Mouse (Mus musculus): ENCODE results near the gene Fndc3b. TPM values are rescaled to one million over a fixed set of nuclear protein-coding genes. Genes with fewer than 3 reads are reported as not detected.
"Not testable (repeated sequence)": the region's sequence is repeated elsewhere in the genome, so short reads cannot be mapped to it uniquely, and the experiment has no call there.

Gene Fndc3b
- polyA plus RNA-seq, 1 experiment from 2014 or later: 20.3 TPM

DNA sequence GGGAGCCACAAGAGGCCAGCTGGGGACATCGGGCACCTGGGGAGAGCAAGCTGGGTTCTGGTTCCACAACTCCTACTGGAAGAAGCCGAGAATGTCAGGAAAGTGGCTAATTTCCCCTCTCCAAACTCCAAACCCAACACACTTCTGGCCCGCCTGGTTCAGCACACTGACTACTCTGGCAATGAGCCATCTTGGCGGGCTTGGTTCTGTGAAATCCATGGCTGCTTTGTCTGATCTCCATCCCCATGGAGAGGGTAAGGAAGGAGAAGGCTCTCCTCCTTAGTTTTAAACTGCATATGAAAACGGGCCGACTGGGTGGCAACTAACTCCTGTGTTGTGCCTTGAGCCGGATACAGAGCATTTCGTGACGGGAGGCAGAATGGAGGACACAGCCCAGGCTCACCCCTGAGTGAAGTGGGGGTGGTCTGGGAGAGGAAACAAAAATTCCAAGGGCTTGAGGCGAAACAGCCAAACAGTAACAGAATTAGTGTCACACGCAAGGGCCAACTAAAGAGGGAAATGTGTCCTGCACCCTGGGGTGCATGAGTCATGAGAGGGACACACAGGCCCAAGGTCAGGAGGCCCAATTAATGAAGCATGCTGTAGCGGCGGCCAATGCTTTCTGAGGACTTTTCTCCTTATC is 280.4 kb downstream of the Fndc3b start:
- H3K36me3 ChIP-seq: peaks cover 36% of the 10 kb centered on the region
- 84% methylated on average over 13 of the region's 13 CpGs for WGBS
- H3K4me1 ChIP-seq (replicated peaks): peaks cover 9% of the 10 kb centered on the region; the same call in 1 of the 2 replicates

GRCm38 (mm10) chr3:27427406-27427805 is 283.7 kb downstream of the Fndc3b start:
- no peak overlapping the region for H3K4me2 ChIP-seq
- no peak for ATAC-seq (ENCODE audit: insufficient number of reproducible peaks, insufficient read depth, low FRiP score, low TSS enrichment, low read depth)
- WGBS: 88% methylated on average over 6 of the region's 6 CpGs
- no peaks in the 10 kb centered on the region for H3K27me3 ChIP-seq
- H3K36me3 ChIP-seq: peaks cover 60% of the 10 kb centered on the region
- no peaks in the 10 kb centered on the region for H3K4me1 ChIP-seq (replicated peaks)
- no peaks in the 10 kb centered on the region for H3K9me3 ChIP-seq
- no peak overlapping the region for H3K4me3 ChIP-seq (replicated peaks)
- no peak overlapping the region for H3K9ac ChIP-seq (replicated peaks)
- no peak overlapping the region for H3K27ac ChIP-seq

More for the DNA sequence above, 280.4 kb downstream of the Fndc3b start:
- H3K9me3 ChIP-seq: no peaks in the 10 kb centered on the region
- ATAC-seq (ENCODE audit: insufficient number of reproducible peaks, insufficient read depth, low FRiP score, low TSS enrichment, low read depth): no peak
- H3K4me3 ChIP-seq (replicated peaks): no peak overlapping the region
- no peak overlapping the region for H3K27ac ChIP-seq
- H3K27me3 ChIP-seq: no peaks in the 10 kb centered on the region
- H3K9ac ChIP-seq (replicated peaks): no peak overlapping the region
- H3K4me2 ChIP-seq: no peak overlapping the region

DNA sequence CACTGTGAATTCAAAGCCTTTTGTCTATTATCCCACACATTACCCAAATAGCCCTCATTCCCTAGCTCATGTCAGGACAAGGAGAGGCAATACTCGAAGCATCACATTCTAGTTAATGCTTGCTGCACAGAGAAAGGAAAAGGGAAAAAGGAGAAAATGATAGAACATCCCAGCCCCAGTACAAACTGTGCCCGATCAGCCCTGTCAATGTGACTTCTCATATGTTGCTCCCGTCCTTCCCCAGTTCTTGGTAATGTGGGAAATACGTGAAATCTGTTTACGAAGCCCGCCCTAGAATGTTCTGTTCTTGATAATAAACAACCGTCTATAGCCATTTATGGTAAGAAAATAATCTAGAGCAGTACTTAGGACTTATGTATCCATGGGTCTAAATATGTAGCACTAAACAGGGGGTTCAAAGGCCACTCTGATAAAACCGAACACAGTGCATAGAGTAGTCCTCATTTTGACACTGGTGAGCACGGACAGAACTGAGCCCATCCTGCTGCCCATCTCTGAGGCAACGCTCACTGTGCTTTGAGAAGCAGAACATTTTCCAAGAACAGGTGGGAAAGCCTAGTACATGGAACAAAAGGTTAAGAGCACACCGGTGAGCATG is 286.9 kb downstream of the Fndc3b start:
- no peak overlapping the region for H3K9ac ChIP-seq (replicated peaks)
- H3K27ac ChIP-seq: no peak overlapping the region
- no peak overlapping the region for H3K4me3 ChIP-seq (replicated peaks)
- H3K4me2 ChIP-seq: no peak overlapping the region
- H3K36me3 ChIP-seq: peaks cover 64% of the 10 kb centered on the region
- no peaks in the 10 kb centered on the region for H3K27me3 ChIP-seq
- no peaks in the 10 kb centered on the region for H3K9me3 ChIP-seq
- H3K4me1 ChIP-seq (replicated peaks): no peaks in the 10 kb centered on the region
- WGBS: 87% methylated on average over 11 of the region's 11 CpGs
- ATAC-seq (ENCODE audit: insufficient number of reproducible peaks, insufficient read depth, low FRiP score, low TSS enrichment, low read depth): no peak

DNA sequence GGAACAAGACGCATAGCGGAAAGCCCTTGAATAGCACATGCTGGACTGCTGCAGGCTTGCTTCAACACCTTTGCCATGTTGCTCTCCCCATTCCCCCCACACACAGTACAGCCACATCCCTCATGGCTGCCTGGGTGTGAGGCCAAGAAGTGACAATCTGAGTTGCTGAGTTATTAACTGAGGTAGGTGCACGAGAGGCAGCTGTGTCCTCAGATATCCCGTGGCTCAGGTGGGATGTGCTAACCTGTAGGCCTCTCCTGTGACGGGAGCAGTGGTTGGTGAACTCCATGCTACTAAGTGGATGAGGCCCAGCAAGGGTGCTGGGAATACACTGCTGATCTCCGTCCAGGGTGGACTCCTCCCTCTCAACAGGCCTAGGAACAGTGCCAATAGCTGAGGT is 288.6 kb downstream of the Fndc3b start:
- no peak overlapping the region for H3K4me3 ChIP-seq (replicated peaks)
- H3K27ac ChIP-seq: no peak overlapping the region
- no peaks in the 10 kb centered on the region for H3K27me3 ChIP-seq
- peaks cover 63% of the 10 kb centered on the region for H3K36me3 ChIP-seq
- no peaks in the 10 kb centered on the region for H3K9me3 ChIP-seq
- no peak overlapping the region for H3K4me2 ChIP-seq
- WGBS: 89% methylated on average over 6 of the region's 6 CpGs
- H3K9ac ChIP-seq (replicated peaks): no peak overlapping the region
- no peak for ATAC-seq (ENCODE audit: insufficient number of reproducible peaks, insufficient read depth, low FRiP score, low TSS enrichment, low read depth)
- H3K4me1 ChIP-seq (replicated peaks): no peaks in the 10 kb centered on the region

DNA sequence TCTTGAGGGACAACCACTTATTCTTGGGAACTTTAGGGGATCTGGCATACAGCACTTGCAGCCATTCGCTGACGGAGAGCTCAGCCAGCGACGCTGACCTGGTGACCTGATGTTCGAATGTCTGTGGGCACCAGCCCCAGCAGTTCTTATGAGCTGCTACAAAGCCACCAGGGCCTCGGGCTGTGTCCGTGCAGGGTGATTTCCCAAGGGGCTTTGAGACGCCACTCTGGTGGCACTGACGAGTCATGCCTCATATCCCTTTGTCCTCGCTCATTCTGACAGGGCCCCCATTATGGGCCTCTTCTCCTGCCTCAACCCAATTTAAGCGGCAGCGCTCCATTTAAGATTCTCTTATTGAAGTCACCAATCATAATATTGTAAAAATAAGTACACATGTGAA is 289.1 kb downstream of the Fndc3b start:
- no peak overlapping the region for H3K9ac ChIP-seq (replicated peaks)
- H3K4me1 ChIP-seq (replicated peaks): no peaks in the 10 kb centered on the region
- no peaks in the 10 kb centered on the region for H3K9me3 ChIP-seq
- WGBS: 88% methylated on average over 12 of the region's 12 CpGs
- no peak overlapping the region for H3K27ac ChIP-seq
- no peak for ATAC-seq (ENCODE audit: insufficient number of reproducible peaks, insufficient read depth, low FRiP score, low TSS enrichment, low read depth)
- H3K4me2 ChIP-seq: no peak overlapping the region
- no peak overlapping the region for H3K4me3 ChIP-seq (replicated peaks)
- peaks cover 60% of the 10 kb centered on the region for H3K36me3 ChIP-seq
- no peaks in the 10 kb centered on the region for H3K27me3 ChIP-seq

- H3K27ac ChIP-seq: no peak overlapping the region
- H3K9me3 ChIP-seq: no peaks in the 10 kb centered on the region
- 96% methylated on average over 8 of the region's 8 CpGs for WGBS
- no peak overlapping the region for H3K4me3 ChIP-seq (replicated peaks)
- no peaks in the 10 kb centered on the region for H3K4me1 ChIP-seq (replicated peaks)
- no peak overlapping the region for H3K4me2 ChIP-seq
- no peak for ATAC-seq (ENCODE audit: insufficient number of reproducible peaks, insufficient read depth, low FRiP score, low TSS enrichment, low read depth)
- H3K27me3 ChIP-seq: no peaks in the 10 kb centered on the region
- no peak overlapping the region for H3K9ac ChIP-seq (replicated peaks)
- peaks cover 38% of the 10 kb centered on the region for H3K36me3 ChIP-seq
Measured at GRCm38 (mm10) chr3:27418602-27419001, 292.5 kb downstream of the Fndc3b start.

GRCm38 (mm10) chr3:27416786-27417185 is 294.3 kb downstream of the Fndc3b start:
- Histone ChIP-seq H3K9ac (replicated peaks) (no peak overlapping the region), H3K27ac (no peak overlapping the region), H3K4me1 (replicated peaks) (no peaks in the 10 kb centered on the region), H3K4me2 (no peak overlapping the region), H3K4me3 (replicated peaks) (no peak overlapping the region), H3K9me3 (no peaks in the 10 kb centered on the region), H3K27me3 (no peaks in the 10 kb centered on the region), H3K36me3 (peaks cover 28% of the 10 kb centered on the region)
- no peak for ATAC-seq (ENCODE audit: insufficient number of reproducible peaks, insufficient read depth, low FRiP score, low TSS enrichment, low read depth)
- 94% methylated on average over 10 of the region's 10 CpGs for WGBS

- H3K4me3 ChIP-seq (replicated peaks): no peak overlapping the region
- H3K9me3 ChIP-seq: no peaks in the 10 kb centered on the region
- no peaks in the 10 kb centered on the region for H3K27me3 ChIP-seq
- H3K27ac ChIP-seq: no peak overlapping the region
- WGBS: 64% methylated on average over 3 of the region's 3 CpGs
- ATAC-seq (ENCODE audit: insufficient number of reproducible peaks, insufficient read depth, low FRiP score, low TSS enrichment, low read depth): no peak
- H3K9ac ChIP-seq (replicated peaks): no peak overlapping the region
- H3K4me1 ChIP-seq (replicated peaks): no peaks in the 10 kb centered on the region
- H3K4me2 ChIP-seq: no peak overlapping the region
- H3K36me3 ChIP-seq: peaks cover 13% of the 10 kb centered on the region
Measured at GRCm38 (mm10) chr3:27413566-27413965, 297.5 kb downstream of the Fndc3b start.

- Histone ChIP-seq H3K27ac (no peak overlapping the region), H3K9ac (replicated peaks) (no peak overlapping the region), H3K36me3 (peaks cover 3% of the 10 kb centered on the region; the same call in 1 of the 2 replicates), H3K9me3 (no peaks in the 10 kb centered on the region), H3K4me1 (replicated peaks) (no peaks in the 10 kb centered on the region), H3K4me2 (no peak overlapping the region), H3K27me3 (no peaks in the 10 kb centered on the region), H3K4me3 (replicated peaks) (no peak overlapping the region)
- no peak for ATAC-seq (ENCODE audit: insufficient number of reproducible peaks, insufficient read depth, low FRiP score, low TSS enrichment, low read depth)
- 90% methylated on average over 2 of the region's 2 CpGs for WGBS
Measured at GRCm38 (mm10) chr3:27411286-27411685, 299.8 kb downstream of the Fndc3b start.

- no peak overlapping the region for H3K27ac ChIP-seq
- H3K4me1 ChIP-seq (replicated peaks): no peaks in the 10 kb centered on the region
- H3K9ac ChIP-seq (replicated peaks): no peak overlapping the region
- ATAC-seq (ENCODE audit: insufficient number of reproducible peaks, insufficient read depth, low FRiP score, low TSS enrichment, low read depth): no peak
- no peaks in the 10 kb centered on the region for H3K9me3 ChIP-seq
- WGBS: 77% methylated on average over 2 of the region's 2 CpGs
- no peaks in the 10 kb centered on the region for H3K27me3 ChIP-seq
- H3K36me3 ChIP-seq: no peaks in the 10 kb centered on the region
- H3K4me3 ChIP-seq (replicated peaks): no peak overlapping the region
- H3K4me2 ChIP-seq: no peak overlapping the region
Measured at GRCm38 (mm10) chr3:27408564-27408963, 302.5 kb downstream of the Fndc3b start.

DNA sequence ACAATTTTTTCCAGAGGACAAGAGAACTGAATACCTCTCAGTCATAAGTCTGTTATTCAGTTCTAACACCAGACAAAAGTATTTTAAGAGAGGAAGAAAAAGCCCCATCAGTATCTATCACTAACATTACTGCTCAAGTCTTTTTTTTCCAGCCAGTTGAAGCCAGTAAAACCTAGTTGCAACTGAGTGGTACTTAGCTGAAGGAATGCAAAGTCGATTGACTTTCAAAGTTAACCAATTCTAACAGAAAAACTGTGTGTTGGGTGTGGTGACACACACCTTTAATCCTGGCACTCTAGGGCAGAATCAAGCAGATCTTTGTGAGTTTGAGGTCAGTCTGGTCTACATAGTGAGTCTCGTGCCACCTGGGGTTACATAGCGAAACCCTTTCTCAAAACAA is 304.7 kb downstream of the Fndc3b start:
- ATAC-seq (ENCODE audit: insufficient number of reproducible peaks, insufficient read depth, low FRiP score, low TSS enrichment, low read depth): no peak
- Histone ChIP-seq H3K27me3 (no peaks in the 10 kb centered on the region), H3K9me3 (no peaks in the 10 kb centered on the region), H3K4me2 (no peak overlapping the region), H3K9ac (replicated peaks) (no peak overlapping the region), H3K27ac (no peak overlapping the region), H3K4me1 (replicated peaks) (no peaks in the 10 kb centered on the region), H3K36me3 (no peaks in the 10 kb centered on the region), H3K4me3 (replicated peaks) (no peak overlapping the region)
- WGBS: 88% methylated on average over 3 of the region's 3 CpGs

GRCm38 (mm10) chr3:27400996-27401395 is 310.1 kb downstream of the Fndc3b start:
- not testable (repeated sequence) for H3K27ac ChIP-seq; H3K27me3 ChIP-seq; ATAC-seq (ENCODE audit: insufficient number of reproducible peaks, insufficient read depth, low FRiP score, low TSS enrichment, low read depth); H3K4me2 ChIP-seq; H3K36me3 ChIP-seq; H3K4me1 ChIP-seq (replicated peaks); H3K4me3 ChIP-seq (replicated peaks); H3K9ac ChIP-seq (replicated peaks); H3K9me3 ChIP-seq
- 93% methylated on average over 3 of the region's 3 CpGs for WGBS
